Mouse (Mus musculus): ENCODE measurements at regions not wholly inside any gene's neighbourhood (a gene's known extent, or its start where the extent isn't known, plus 50 kb on each side); places are given as distances from the start of the nearest gene placed in this dataset.

GRCm38 (mm10) chr5:101120509-101121201 is 275.1 kb downstream of the Gpat3 start:
- dilution Hi-C loops (cut with MboI; ENCODE audit: extremely low pct_ligation_motif_present, extremely low pct_unique_long_range_greater_than_20kb, low sequenced_read_pairs) = no loop called here
- in situ Hi-C loops (cut with MboI; ENCODE audit: low pct_ligation_motif_present, low pct_unique_long_range_greater_than_20kb, low sequenced_read_pairs) = loop anchor here (10.0 kb wide), 1 partner anchor 96 kb away; no protein-coding TSS in a partner anchor
- TF ChIP-seq HCFC1 (IDR thresholded peaks at IDR 0.05; ENCODE audit: low read depth, low read length) (no peak), BHLHE40 (IDR thresholded peaks at IDR 0.05; ENCODE audit: low read depth, low read length) (peak; percentile 27; the same call in 1 of the 2 replicates), IRF4 (IDR thresholded peaks at IDR 0.05; ENCODE audit: low read depth, low read length) (0 out of 2 replicates have a peak, but pooled peaks have one; percentile 21)
- peak; percentile 17 for DNase-seq (ENCODE audit: extremely low read depth)
- H3K27me3 ChIP-seq (replicated peaks) = no peaks in the 10 kb centered on the region
- no peaks in the 10 kb centered on the region for H3K9me3 ChIP-seq (replicated peaks; ENCODE audit: low read length)
- peaks cover 4% of the 10 kb centered on the region in 2 experiments; a peak in 3 of 4 replicates for H3K4me1 ChIP-seq (ENCODE audit: control insufficient read depth in 1 of 2, insufficient read depth in 2 of 2)
- no peak overlapping the region for H3K4me2 ChIP-seq (ENCODE audit: insufficient read depth, low read depth, poor library complexity, severe bottlenecking)
- H3K36me3 ChIP-seq (replicated peaks in 1 of 2; ENCODE audit: control insufficient read depth in 1 of 2, insufficient read depth in 1 of 2, low read length in 1 of 2) = no peaks in the 10 kb centered on the region
- H3K9ac ChIP-seq (ENCODE audit: insufficient read depth, low read depth) = no peak overlapping the region
- H3K27ac ChIP-seq (ENCODE audit: insufficient read depth, low read depth) = no peak overlapping the region
- H3K79me2 ChIP-seq (replicated peaks; ENCODE audit: control insufficient read depth, extremely low read depth, insufficient read depth, poor library complexity, severe bottlenecking) = no peaks in the 10 kb centered on the region
- no peak overlapping the region for H3K4me3 ChIP-seq (replicated peaks in 1 of 3; ENCODE audit: low read depth in 2 of 3, low read length in 2 of 3, poor library complexity in 1 of 3)

GRCm38 (mm10) chr5:101112151-101112769 is 266.7 kb downstream of the Gpat3 start:
- H3K9me3 ChIP-seq (replicated peaks; ENCODE audit: low read length) = no peaks in the 10 kb centered on the region
- H3K36me3 ChIP-seq (replicated peaks in 1 of 2; ENCODE audit: control insufficient read depth in 1 of 2, insufficient read depth in 1 of 2, low read length in 1 of 2) = no peaks in the 10 kb centered on the region
- H3K4me1 ChIP-seq (ENCODE audit: control insufficient read depth in 1 of 2, insufficient read depth in 2 of 2) = peaks cover 0 to 8% of the 10 kb centered on the region in 2 experiments; a peak in 2 of 4 replicates
- H3K27me3 ChIP-seq (replicated peaks) = no peaks in the 10 kb centered on the region
- no peak for DNase-seq (ENCODE audit: extremely low read depth)
- no peaks in the 10 kb centered on the region for H3K79me2 ChIP-seq (replicated peaks; ENCODE audit: control insufficient read depth, extremely low read depth, insufficient read depth, poor library complexity, severe bottlenecking)
- dilution Hi-C loops (cut with MboI; ENCODE audit: extremely low pct_ligation_motif_present, extremely low pct_unique_long_range_greater_than_20kb, low sequenced_read_pairs) (no loop called here), in situ Hi-C loops (cut with MboI; ENCODE audit: low pct_ligation_motif_present, low pct_unique_long_range_greater_than_20kb, low sequenced_read_pairs) (no loop called here)
- no peak overlapping the region for H3K9ac ChIP-seq (ENCODE audit: insufficient read depth, low read depth)
- TF ChIP-seq TBP (conservative IDR thresholded peaks at IDR 0.05; ENCODE audit: low read depth, low read length) = no peak
- no peak for TF ChIP-seq E2F4 (IDR thresholded peaks at IDR 0.05; ENCODE audit: insufficient replicate concordance, low read depth, low read length)
- TF ChIP-seq CHD1 (IDR thresholded peaks at IDR 0.05; ENCODE audit: low read depth, low read length) = no peak
- TF ChIP-seq NRF1 (IDR thresholded peaks at IDR 0.05; ENCODE audit: low read depth, low read length) = no peak
- TF ChIP-seq MAX (IDR thresholded peaks at IDR 0.05; ENCODE audit: low read length) = no peak
- TF ChIP-seq UBTF (IDR thresholded peaks at IDR 0.05; ENCODE audit: low read depth, low read length) = no peak
- no peak for TF ChIP-seq EP300 (IDR thresholded peaks at IDR 0.05; ENCODE audit: low read length)
- no peak for TF ChIP-seq CHD2 (IDR thresholded peaks at IDR 0.05; ENCODE audit: low read length)
- no peak for TF ChIP-seq USF1 (IDR thresholded peaks at IDR 0.05; ENCODE audit: low read depth, low read length)
- no peak overlapping the region for H3K27ac ChIP-seq (ENCODE audit: insufficient read depth, low read depth)
- no peak overlapping the region for H3K4me3 ChIP-seq (replicated peaks in 1 of 3; ENCODE audit: low read depth in 2 of 3, low read length in 2 of 3, poor library complexity in 1 of 3)
- no peak overlapping the region for H3K4me2 ChIP-seq (ENCODE audit: insufficient read depth, low read depth, poor library complexity, severe bottlenecking)

Data from CH12.LX (cell line).